Mouse (Mus musculus) cerebellum, adult 2 months (tissue): ENCODE results near the gene Muc1.

Experiments
- CTCF ChIP-seq: fragments of 200-500 bp; IDR thresholded peaks from 2 replicates; pipeline ENCODE4 v1.5.1; 2011; ENCODE audit warnings: low read depth, mild to moderate bottlenecking, control low read depth, low read length, moderate library complexity, borderline replicate concordance; ENCODE audit not compliant: insufficient read depth
- POLR2A ChIP-seq: fragments of 200-500 bp; IDR thresholded peaks from 2 replicates; pipeline ENCODE4 v1.6.1; 2011; ENCODE audit warnings: low read length, control low read depth, borderline replicate concordance; ENCODE audit not compliant: insufficient read depth

DNA sequence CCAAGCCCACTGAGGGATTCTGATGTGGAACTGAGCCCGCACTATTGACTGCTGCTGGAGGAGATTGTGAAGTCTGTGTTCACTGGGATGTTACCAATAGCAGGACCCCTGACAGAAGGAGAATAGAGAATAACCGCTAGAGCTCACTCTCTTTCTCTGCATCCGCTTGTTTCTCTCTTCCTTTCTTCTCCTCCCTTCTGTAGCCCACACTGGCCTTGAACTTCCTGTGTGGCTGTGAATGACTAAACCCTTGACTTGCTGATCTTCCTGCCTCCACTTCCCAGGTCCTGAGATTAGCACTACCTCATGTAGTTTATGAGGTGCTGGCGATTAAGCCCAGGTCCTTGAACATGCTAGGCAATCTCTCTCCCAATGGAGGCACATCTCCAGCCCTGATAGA lies 18.6 kb downstream of the Muc1 start:
- TF ChIP-seq POLR2A (no peak), CTCF (no peak)
